Mouse (Mus musculus) embryonic facial prominence, embryonic 15.5 days (tissue): ENCODE data around the gene Cables2. TPM values are rescaled to one million over a fixed set of nuclear protein-coding genes. Genes with fewer than 3 reads are reported as not detected.
"Not testable (repeated sequence)": the region's sequence is repeated elsewhere in the genome, so short reads cannot be mapped to it uniquely, and the experiment has no call there.

ENCODE experiments used
- ATAC-seq: fragments of 200-750 bp; cut with Nextera tagmentation; 2 replicates; pipeline ENCODE4 v1.8.0; 2017; ENCODE audit warnings: low read depth, moderate TSS enrichment; ENCODE audit not compliant: insufficient number of reproducible peaks, low FRiP score, low TSS enrichment
- H3K27ac ChIP-seq: fragments of 300-500 bp; sonication (generic); replicated peaks from 2 replicates; pipeline ENCODE4 v1.5.1; 2015; ENCODE audit warnings: mild to moderate bottlenecking, inconsistent platforms
- H3K27me3 ChIP-seq: fragments of 300-500 bp; sonication (generic); 2 replicates; pipeline ENCODE4 v1.6.1; 2015; ENCODE audit warnings: inconsistent platforms
- H3K36me3 ChIP-seq: fragments of 300-500 bp; sonication (generic); 2 replicates; pipeline ENCODE4 v1.6.1; 2015; ENCODE audit warnings: mild to moderate bottlenecking, inconsistent platforms
- H3K4me1 ChIP-seq: fragments of 300-500 bp; sonication (generic); 2 replicates; pipeline ENCODE4 v1.6.1; 2015; ENCODE audit warnings: inconsistent platforms
- H3K4me2 ChIP-seq: fragments of 300-500 bp; sonication (generic); replicated peaks from 2 replicates; pipeline ENCODE4 v1.6.1; 2015; ENCODE audit warnings: mild to moderate bottlenecking, inconsistent platforms
- H3K4me3 ChIP-seq: fragments of 300-500 bp; sonication (generic); replicated peaks from 2 replicates; pipeline ENCODE4 v1.5.1; 2015; ENCODE audit warnings: mild to moderate bottlenecking, inconsistent platforms
- H3K9ac ChIP-seq: fragments of 300-500 bp; sonication (generic); 2 replicates; pipeline ENCODE4 v1.6.1; 2015; ENCODE audit warnings: inconsistent platforms
- H3K9me3 ChIP-seq: fragments of 300-500 bp; sonication (generic); replicated peaks from 2 replicates; pipeline ENCODE4 v1.6.1; 2016; ENCODE audit warnings: inconsistent platforms
- WGBS: fragments of 180-500 bp; shearing (Covaris S2); methylation state at CpG from one replicate; pipeline ENCODE4 v1.1.7; 2015; 5-methylcytosine and 5-hydroxymethylcytosine counted together
- polyA plus RNA-seq: library from polyadenylated mRNA; unstranded; fragments of >200 nt; fragmentation: Nextera tagmentation; extraction: Ambion mirVana; gene quantifications from 2 replicates; pipeline ENCODE4 v1.2.1, GENCODE M21; 2015

The Cables2 gene
- polyA plus RNA-seq, 1 experiment from 2014 or later = 14.2 TPM

DNA sequence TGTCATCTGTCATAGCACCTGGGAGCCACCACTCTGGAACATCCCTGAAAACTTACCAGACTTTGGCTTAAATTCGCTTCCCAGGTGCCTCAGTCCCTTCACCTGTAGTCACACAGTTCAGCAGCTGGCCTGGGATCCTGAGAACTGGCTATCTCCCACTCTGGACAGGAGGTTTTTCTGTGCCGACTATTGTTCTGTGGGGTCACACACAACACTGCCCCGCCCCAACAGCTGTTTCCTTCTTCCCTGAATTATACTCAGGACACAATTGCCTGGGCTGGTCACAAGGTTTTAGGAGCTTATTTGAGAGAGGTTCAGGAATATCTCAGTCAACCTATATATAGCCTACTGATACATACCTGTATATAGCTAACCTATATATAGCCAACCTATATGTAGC, 10.9 kb downstream of the Cables2 start:
- Histone ChIP-seq H3K9ac (no peak overlapping the region), H3K4me1 (peaks cover 9% of the 10 kb centered on the region), H3K27me3 (no peaks in the 10 kb centered on the region), H3K4me2 (no peak overlapping the region), H3K9me3 (no peaks in the 10 kb centered on the region), H3K36me3 (peaks cover 71% of the 10 kb centered on the region), H3K4me3 (no peak overlapping the region), H3K27ac (no peak overlapping the region)
- 70% methylated on average over 3 of the region's 3 CpGs for WGBS
- ATAC-seq = no peak

DNA sequence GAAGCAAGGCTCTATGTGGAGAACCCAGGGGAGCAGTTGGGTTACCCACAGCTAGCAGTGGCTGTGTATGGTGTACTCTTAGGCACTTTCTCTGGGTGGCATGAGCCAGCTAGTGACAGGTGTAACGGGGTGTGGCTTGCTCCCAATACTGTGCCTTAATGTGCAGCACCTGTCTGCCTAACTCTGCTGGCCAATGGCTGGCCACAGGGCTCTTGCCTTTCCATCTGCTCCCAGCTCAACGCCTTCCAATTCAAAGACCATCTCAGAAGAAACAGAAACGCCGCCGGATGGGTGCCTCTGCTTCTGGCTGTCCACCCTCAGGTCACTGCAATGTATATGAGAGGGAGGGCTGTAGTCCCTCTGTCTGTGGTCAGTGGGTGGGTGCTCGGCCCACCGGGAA, 11.4 kb downstream of the Cables2 start:
- H3K36me3 ChIP-seq = peaks cover 66% of the 10 kb centered on the region
- ATAC-seq = no peak

DNA sequence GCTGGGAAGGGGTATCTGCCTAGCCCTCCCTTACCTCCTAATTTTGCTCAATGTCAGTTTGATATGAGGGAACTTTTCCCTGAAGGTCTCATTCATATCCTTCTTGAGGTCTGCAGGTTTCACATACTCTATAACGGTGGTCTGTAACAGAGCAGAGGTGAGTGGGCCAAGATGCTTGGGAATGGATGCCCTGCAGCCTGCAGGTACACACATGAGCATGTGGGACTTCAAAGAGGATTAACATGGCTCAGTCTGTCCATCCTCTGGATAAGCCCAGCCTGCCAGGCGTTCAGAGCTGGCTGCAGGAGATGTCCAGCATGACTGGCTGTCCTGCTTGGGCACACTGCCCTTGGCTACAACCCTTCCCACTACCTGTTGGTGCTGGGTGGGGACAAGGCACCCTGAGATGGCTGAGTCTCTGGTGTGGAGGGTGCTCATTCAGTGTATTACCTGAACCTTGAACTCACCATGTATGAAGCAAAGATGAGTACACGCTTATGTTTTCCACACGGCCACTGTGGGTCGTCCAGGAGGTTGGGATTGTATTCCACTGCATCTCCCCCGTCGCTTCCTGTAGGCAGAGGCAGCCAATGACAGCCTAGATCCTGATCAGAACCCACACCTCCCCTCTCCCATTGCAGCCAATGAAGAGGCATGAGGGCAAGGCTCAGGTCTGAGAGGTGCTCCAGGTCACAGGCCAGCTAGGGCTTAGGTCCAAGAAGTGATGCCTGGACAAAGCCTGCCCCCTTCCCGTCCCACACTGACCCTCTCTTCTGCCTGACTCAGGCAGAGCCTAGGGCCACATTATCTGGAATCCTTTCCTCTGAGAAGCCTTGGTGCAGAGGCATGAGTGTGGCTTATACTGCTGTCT, 12.5 kb downstream of the Cables2 start:
- WGBS = 45% methylated on average over 8 of the region's 8 CpGs
- Histone ChIP-seq H3K4me1 (peaks cover 17% of the 10 kb centered on the region), H3K27ac (0 out of 2 replicates have a peak overlapping the region, but pooled peaks have one; percentile 2), H3K9ac (no peak overlapping the region), H3K4me3 (no peak overlapping the region), H3K36me3 (peaks cover 59% of the 10 kb centered on the region), H3K4me2 (no peak overlapping the region), H3K27me3 (no peaks in the 10 kb centered on the region), H3K9me3 (no peaks in the 10 kb centered on the region)
- no peak for ATAC-seq

More for the DNA sequence above, 11.4 kb downstream of the Cables2 start:
- no peak overlapping the region for H3K27ac ChIP-seq
- no peak overlapping the region for H3K4me3 ChIP-seq
- no peak overlapping the region for H3K9ac ChIP-seq
- H3K4me2 ChIP-seq = no peak overlapping the region
- no peaks in the 10 kb centered on the region for H3K9me3 ChIP-seq
- no peaks in the 10 kb centered on the region for H3K27me3 ChIP-seq
- H3K4me1 ChIP-seq = peaks cover 9% of the 10 kb centered on the region
- 84% methylated on average over 7 of the region's 7 CpGs for WGBS

DNA sequence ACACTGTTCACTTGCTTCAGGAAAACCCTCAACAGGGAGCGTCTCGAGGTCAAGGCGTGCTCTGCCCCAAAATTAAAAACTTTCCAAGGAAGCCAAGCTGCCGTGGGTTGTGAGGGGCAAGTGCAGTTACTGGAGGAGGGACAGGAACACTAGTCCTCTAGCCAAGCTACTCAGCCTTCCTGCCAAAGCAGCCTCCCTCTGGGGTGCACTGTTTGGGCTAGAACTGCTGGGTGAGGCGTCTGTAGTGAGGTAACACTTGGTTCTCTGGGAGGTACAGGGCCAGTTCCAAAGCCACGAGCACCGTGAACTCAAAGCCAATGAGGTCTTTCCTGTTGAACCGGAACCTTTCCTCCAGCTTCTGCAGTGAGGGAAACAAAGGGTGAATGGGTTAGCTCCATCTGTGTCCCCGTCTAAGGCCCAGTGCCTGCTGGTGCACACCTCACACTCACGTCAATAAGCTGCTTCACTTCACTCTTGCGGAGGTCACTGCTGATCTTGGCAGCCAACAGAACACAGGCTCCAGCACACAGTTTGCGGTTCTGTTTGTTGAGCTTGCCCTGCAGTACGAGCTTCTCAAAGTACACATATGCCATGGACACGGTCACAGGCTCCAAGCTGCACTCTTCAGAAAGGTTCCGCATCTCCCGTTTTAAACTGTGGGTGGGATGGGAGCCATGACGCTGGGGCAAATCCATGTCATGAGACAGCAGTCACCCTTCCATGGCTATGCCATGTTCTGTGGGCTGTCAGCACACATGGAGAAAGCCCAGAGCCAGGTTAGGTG, 13.3 kb downstream of the Cables2 start:
- not testable (repeated sequence) for H3K27me3 ChIP-seq, H3K9ac ChIP-seq, ATAC-seq, H3K9me3 ChIP-seq, H3K4me2 ChIP-seq, H3K4me3 ChIP-seq, H3K27ac ChIP-seq
- WGBS = 63% methylated on average over 17 of the region's 17 CpGs
- Histone ChIP-seq H3K4me1 (peaks cover 18% of the 10 kb centered on the region), H3K36me3 (peaks cover 59% of the 10 kb centered on the region)

DNA sequence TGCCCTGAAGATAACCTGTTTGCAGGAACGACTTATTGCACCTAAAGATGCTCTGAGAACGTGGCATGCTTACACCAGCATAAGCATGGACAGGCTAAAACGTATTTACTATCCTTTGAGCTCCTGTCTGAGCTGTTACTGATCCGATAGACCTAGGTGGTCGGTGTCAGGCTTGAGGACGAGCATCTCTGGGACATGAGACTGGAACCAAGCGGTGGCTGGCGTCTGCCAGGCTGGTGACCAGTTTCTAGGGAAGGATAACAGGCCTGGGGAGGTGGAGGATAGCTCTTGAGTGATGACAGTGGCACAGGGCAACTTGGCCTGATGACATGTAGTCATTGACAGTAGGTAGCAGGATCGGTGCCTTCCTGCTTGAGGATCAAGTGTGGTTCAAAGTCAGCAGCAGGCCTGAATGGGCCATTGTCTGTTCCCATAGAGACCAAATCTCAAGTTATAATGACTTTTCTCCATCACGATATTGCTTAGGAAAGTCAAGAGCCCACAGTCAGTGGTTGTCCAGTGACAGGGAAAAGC, 14.3 kb downstream of the Cables2 start:
- Histone ChIP-seq H3K4me1 (peaks cover 18% of the 10 kb centered on the region), H3K36me3 (peaks cover 55% of the 10 kb centered on the region)
- not testable (repeated sequence) for ATAC-seq, H3K27me3 ChIP-seq, H3K9ac ChIP-seq, H3K4me2 ChIP-seq, H3K27ac ChIP-seq, H3K4me3 ChIP-seq, H3K9me3 ChIP-seq
- 77% methylated on average over 10 of the region's 10 CpGs for WGBS

DNA sequence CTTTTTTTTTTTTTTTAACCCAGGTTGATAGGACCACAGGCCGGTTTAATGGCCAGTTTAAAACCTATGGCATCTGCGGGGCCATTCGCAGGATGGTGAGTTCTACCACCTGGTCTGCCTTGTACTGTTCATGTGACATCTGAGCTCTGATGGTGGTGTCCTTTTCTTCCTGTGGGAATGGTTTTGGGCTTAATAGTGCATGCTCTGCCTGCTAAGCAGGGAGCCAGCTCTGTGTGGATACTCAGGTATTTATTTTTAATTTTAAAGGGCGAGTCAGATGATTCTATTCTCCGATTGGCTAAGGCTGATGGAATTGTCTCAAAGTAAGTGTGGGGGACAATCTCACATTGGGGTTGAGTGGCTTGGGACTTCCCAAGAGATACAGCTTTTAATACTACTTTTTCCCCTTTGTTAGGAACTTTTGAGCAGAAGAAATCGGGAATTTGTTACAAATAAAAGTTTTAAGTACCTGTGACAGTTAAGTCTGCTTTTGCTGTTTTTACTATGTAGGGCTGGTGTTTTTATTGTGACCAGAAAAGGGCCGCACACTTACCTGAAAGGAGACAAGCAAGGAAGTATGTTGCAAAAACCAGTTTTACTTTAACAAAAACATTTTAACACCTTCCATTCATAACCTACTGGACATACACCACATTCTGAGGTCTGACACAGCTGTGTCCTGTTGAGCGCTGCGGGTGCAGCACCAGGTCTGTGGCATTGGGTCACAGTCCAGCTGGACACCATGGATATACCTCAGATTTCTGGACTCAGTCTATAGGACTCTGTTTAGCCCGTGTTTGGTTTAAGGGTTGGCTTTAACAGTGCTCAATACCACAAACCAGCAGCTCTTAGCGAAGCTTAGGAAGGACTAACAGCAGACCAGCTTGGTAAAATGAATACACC, 15.1 kb downstream of the Cables2 start:
- ATAC-seq = no peak
- Histone ChIP-seq H3K4me1 (peaks cover 18% of the 10 kb centered on the region), H3K27me3 (no peaks in the 10 kb centered on the region), H3K9me3 (no peaks in the 10 kb centered on the region), H3K9ac (peak overlapping the region; percentile 87), H3K27ac (peak overlapping the region; percentile 88; the same call in 1 of the 2 replicates), H3K4me2 (peak overlapping the region; percentile 87), H3K4me3 (peak overlapping the region; percentile 95), H3K36me3 (peaks cover 49% of the 10 kb centered on the region)
- 48% methylated on average over 11 of the region's 11 CpGs for WGBS

DNA sequence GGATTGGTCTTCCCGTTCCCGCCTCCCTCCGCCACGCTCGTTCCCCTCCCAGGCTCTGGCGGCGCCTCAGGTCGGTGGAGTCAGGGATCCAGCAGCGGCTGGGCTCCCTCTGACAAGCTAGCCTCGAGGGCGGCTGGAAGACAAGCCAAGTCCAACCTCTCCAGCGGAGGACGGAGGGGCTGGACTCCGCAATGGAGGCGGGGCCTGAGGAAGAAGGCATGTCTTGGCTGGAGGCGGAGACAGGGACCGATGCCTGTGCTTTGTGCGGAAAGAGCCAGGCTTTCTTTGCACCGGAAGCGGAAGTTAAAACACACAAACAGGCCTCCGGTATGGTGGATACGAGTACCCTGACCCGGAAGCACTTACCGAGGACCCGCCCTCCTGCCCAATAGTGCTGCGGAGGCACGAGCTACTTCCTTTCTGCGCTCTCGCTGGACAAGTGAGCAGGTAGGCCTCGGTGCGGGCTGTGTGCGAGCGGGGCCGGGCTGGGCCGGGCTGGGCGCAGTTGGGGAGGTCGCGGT, 16.2 kb downstream of the Cables2 start, which contains the start of gene Rps21:
Gene Rps21 (plus strand): TSS at position 377 of the 521 bp plus-strand sequence.
- WGBS = under 1% methylated on average over 38 of the region's 38 CpGs
- Histone ChIP-seq H3K9me3 (no peaks in the 10 kb centered on the region), H3K4me1 (peaks cover 18% of the 10 kb centered on the region), H3K27me3 (no peaks in the 10 kb centered on the region), H3K4me2 (peak within 1 kb of the TSS; percentile 87), H3K4me3 (peak within 1 kb of the TSS; percentile 95), H3K9ac (peak within 1 kb of the TSS; percentile 87), H3K36me3 (peaks cover 37% of the 10 kb centered on the region), H3K27ac (peak within 1 kb of the TSS; percentile 92)
- peak; percentile 96 for ATAC-seq

DNA sequence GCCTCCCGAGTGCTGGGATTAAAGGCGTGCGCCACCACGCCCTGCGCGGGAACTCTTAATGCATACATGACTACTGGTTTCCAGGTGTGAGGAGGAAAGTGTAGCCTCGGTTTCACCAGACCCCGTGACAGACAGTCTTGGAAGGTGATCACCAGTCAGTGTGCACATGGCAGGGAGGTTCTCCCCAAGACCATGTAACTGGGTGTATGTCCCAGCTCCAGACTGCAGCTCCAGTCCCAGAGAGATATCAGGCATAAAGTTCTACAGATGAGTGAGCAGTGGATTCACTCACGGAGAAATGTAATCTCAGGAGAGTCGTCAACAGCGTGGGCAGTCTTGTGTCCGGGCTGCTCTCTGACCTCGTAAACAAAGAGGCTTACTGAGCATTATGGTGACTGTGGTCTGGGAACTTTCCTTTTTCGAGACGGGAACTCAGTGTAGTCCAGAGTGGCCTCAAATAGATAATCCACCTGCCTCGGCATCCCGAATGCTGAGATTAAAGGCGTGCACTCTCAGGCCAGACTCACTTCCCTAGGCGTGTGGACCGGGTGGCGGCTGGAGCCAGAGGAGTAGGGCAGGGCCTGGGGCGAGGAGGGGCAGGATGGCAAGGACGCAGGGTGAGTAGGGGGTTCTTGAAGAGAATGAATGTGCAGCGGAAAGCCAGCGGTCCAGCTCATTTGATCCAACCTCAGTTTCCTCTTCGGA, 16.8 kb downstream of the Cables2 start:
- Histone ChIP-seq H3K36me3 (peaks cover 31% of the 10 kb centered on the region), H3K27me3 (no peaks in the 10 kb centered on the region), H3K4me1 (peaks cover 18% of the 10 kb centered on the region), H3K27ac (peak overlapping the region; percentile 92), H3K9ac (peak overlapping the region; percentile 68), H3K9me3 (no peaks in the 10 kb centered on the region), H3K4me2 (peak overlapping the region; percentile 87), H3K4me3 (peak overlapping the region; percentile 95)
- peak; percentile 42 for ATAC-seq
- WGBS = 23% methylated on average over 26 of the region's 26 CpGs

DNA sequence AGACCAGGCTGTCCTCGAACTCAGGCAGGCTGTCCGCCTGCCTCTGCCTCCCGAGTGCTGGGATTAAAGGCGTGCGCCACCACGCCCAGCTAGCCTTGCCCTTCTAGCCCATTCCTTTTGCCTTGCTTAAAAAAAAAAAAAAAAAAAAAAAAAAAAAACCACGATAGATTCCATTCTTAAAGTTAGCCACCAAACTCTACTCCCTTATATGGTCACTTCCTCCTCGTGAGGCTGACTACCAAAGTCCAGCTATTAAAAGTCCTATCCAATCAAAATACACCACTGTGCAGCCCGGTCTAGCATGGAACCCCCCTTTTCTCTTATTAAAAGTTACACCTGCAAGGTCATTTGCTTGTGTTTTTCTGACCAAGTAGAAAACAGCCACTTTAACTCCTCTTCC, 17.6 kb downstream of the Cables2 start:
- peak overlapping the region; percentile 95; the same call in 1 of the 2 replicates for H3K4me3 ChIP-seq
- H3K4me2 ChIP-seq = peak overlapping the region; percentile 87; the same call in 1 of the 2 replicates
- ATAC-seq = no peak
- WGBS = 84% methylated on average over 9 of the region's 9 CpGs
- H3K9me3 ChIP-seq = no peaks in the 10 kb centered on the region
- H3K27ac ChIP-seq = no peak overlapping the region
- H3K4me1 ChIP-seq = peaks cover 21% of the 10 kb centered on the region
- no peaks in the 10 kb centered on the region for H3K27me3 ChIP-seq
- H3K9ac ChIP-seq = no peak overlapping the region
- H3K36me3 ChIP-seq = peaks cover 24% of the 10 kb centered on the region
